Mouse (Mus musculus): Measurements from ENCODE around the gene Slc30a2. TPM values are rescaled to one million over a fixed set of nuclear protein-coding genes. Genes with fewer than 3 reads are reported as not detected.
A peak's percentile ranks its signal among the peaks of the same experiment; 100 is the strongest.

Slc30a2 gene
- polyA plus RNA-seq, 1 experiment from 2014 or later: 0.11 TPM

DNA sequence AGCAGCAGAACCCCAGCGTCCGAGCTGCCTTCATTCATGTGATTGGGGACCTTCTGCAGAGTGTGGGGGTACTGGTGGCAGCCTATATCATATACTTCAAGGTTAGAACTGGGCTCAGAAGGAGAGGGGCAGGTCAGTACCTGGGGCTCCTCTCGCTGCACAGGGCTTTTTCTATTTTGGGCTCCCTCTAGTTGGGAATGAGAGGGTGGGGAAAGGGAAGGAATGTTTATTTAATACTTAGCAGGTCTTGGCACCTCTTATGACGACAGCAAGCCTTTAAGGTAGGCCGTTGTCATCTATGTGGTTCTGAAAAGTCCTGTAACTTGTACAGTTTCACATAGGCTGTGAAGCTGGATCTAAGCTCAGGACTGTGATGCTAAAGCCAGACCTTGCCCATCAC lies 5.6 kb downstream of the Slc30a2 start:
- no peak overlapping the region for H3K9ac ChIP-seq
- H3K4me2 ChIP-seq: no peak overlapping the region
- no peaks in the 10 kb centered on the region for H3K36me3 ChIP-seq
- WGBS: 34% methylated on average over 5 of the region's 5 CpGs
- H3K4me3 ChIP-seq: no peak overlapping the region
- no peak for ATAC-seq (ENCODE audit: extremely low read depth, insufficient number of reproducible peaks, low FRiP score, low TSS enrichment)
- no peak overlapping the region for H3K27ac ChIP-seq (replicated peaks)
- H3K27me3 ChIP-seq (replicated peaks): peaks cover 38% of the 10 kb centered on the region
- H3K4me1 ChIP-seq: peaks cover 35% of the 10 kb centered on the region
- no peaks in the 10 kb centered on the region for H3K9me3 ChIP-seq

GRCm38 (mm10) chr4:134349829-134350228 lies 6.8 kb downstream of the Slc30a2 start:
- H3K4me1 ChIP-seq: peaks cover 44% of the 10 kb centered on the region
- H3K9ac ChIP-seq: no peak overlapping the region
- WGBS: 87% methylated on average over 7 of the region's 7 CpGs
- H3K27me3 ChIP-seq (replicated peaks): peaks cover 25% of the 10 kb centered on the region
- ATAC-seq (ENCODE audit: extremely low read depth, insufficient number of reproducible peaks, low FRiP score, low TSS enrichment): no peak
- H3K36me3 ChIP-seq: no peaks in the 10 kb centered on the region
- H3K27ac ChIP-seq (replicated peaks): no peak overlapping the region
- H3K4me2 ChIP-seq: no peak overlapping the region
- no peak overlapping the region for H3K4me3 ChIP-seq
- no peaks in the 10 kb centered on the region for H3K9me3 ChIP-seq

GRCm38 (mm10) chr4:134350641-134351040 lies 7.7 kb downstream of the Slc30a2 start:
- Histone ChIP-seq H3K4me3 (no peak overlapping the region), H3K4me2 (no peak overlapping the region), H3K27me3 (replicated peaks) (peaks cover 17% of the 10 kb centered on the region), H3K36me3 (no peaks in the 10 kb centered on the region), H3K9me3 (no peaks in the 10 kb centered on the region), H3K9ac (no peak overlapping the region), H3K27ac (replicated peaks) (no peak overlapping the region), H3K4me1 (peaks cover 52% of the 10 kb centered on the region)
- no peak for ATAC-seq (ENCODE audit: extremely low read depth, insufficient number of reproducible peaks, low FRiP score, low TSS enrichment)
- 78% methylated on average over 6 of the region's 6 CpGs for WGBS

DNA sequence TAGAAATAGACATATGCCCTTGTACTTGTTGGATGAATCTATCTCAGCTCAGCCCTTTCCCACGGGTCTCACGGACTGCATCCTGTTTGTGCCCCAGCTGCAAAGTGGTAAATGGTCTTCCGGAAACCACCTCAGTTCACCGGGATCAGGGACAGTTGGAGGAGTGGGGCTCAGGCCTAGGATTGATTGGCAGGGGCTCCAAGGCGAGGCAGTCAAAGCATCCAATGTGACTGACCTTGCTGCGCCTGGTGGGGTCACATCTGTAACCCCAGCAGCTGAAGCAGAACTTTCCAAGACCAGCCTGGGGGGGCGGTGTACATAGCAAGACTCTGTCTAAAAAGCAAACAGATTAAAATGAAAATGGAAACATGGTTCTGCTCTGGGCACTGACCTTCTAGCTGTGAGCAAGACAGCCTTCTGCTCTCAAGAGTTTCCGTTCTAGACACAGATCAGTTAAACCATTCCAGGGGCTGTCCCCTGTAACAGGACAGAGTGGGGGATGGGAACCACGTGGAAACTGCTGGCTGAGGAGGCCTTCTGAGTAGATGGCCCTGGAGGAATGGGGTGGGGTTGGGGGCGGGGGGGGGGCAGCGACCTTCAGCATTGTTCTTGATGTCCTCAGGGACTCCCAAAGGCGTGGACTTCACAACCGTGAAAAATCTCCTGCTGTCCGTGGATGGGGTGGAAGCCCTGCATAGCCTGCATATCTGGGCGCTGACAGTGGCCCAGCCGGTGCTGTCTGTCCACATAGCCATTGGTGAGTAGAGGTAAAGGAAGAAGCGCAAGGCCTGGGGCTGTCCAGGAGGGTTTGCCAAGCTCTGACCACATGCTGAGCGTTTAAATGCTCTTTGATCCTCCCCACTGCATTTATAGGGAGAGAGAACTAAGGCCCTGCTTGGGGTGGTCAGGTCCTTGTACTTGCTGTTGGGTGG lies 8.6 kb downstream of the Slc30a2 start:
- no peak overlapping the region for H3K4me3 ChIP-seq
- H3K4me1 ChIP-seq: peaks cover 61% of the 10 kb centered on the region
- 39% methylated on average over 18 of the region's 18 CpGs for WGBS
- H3K27ac ChIP-seq (replicated peaks): peak overlapping the region; percentile 58
- peaks cover 7% of the 10 kb centered on the region for H3K27me3 ChIP-seq (replicated peaks)
- H3K9ac ChIP-seq: peak overlapping the region; percentile 52
- no peaks in the 10 kb centered on the region for H3K9me3 ChIP-seq
- no peak overlapping the region for H3K4me2 ChIP-seq
- no peaks in the 10 kb centered on the region for H3K36me3 ChIP-seq
- ATAC-seq (ENCODE audit: extremely low read depth, insufficient number of reproducible peaks, low FRiP score, low TSS enrichment): no peak

DNA sequence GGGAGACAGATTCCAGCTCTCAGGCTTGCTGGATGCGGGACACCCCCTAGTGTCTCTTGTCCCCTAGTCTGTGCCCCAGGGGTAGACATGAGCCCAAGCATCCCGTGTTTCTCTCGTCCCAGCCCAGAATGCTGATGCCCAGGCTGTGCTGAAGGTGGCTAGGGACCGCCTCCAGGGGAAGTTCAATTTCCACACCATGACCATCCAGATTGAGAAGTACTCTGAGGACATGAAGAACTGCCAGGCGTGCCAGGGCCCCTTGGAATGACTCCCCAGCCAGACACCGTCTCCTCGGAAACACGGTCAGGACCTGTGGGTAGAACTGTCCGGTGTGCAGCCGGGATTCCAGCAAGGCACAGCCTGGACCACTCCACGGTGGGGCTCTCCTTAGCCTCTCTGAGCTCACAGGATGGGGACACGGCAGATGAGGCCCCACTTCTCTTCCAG lies 9.3 kb downstream of the Slc30a2 start:
- H3K4me2 ChIP-seq: no peak overlapping the region
- H3K36me3 ChIP-seq: no peaks in the 10 kb centered on the region
- no peaks in the 10 kb centered on the region for H3K9me3 ChIP-seq
- no peak for ATAC-seq (ENCODE audit: extremely low read depth, insufficient number of reproducible peaks, low FRiP score, low TSS enrichment)
- H3K9ac ChIP-seq: peak overlapping the region; percentile 52; the same call in 1 of the 2 replicates
- no peak overlapping the region for H3K27ac ChIP-seq (replicated peaks)
- WGBS: 66% methylated on average over 12 of the region's 12 CpGs
- peaks cover 4% of the 10 kb centered on the region for H3K27me3 ChIP-seq (replicated peaks)
- H3K4me1 ChIP-seq: peaks cover 67% of the 10 kb centered on the region
- H3K4me3 ChIP-seq: no peak overlapping the region

- Histone ChIP-seq H3K9ac (no peak overlapping the region), H3K27ac (replicated peaks) (no peak overlapping the region), H3K27me3 (replicated peaks) (peaks cover 9% of the 10 kb centered on the region), H3K4me1 (peaks cover 71% of the 10 kb centered on the region), H3K9me3 (no peaks in the 10 kb centered on the region), H3K4me3 (no peak overlapping the region), H3K4me2 (no peak overlapping the region), H3K36me3 (no peaks in the 10 kb centered on the region)
- no peak for ATAC-seq (ENCODE audit: extremely low read depth, insufficient number of reproducible peaks, low FRiP score, low TSS enrichment)
- WGBS: 77% methylated on average over 7 of the region's 7 CpGs
Observed at GRCm38 (mm10) chr4:134352929-134353328, 9.9 kb downstream of the Slc30a2 start.

DNA sequence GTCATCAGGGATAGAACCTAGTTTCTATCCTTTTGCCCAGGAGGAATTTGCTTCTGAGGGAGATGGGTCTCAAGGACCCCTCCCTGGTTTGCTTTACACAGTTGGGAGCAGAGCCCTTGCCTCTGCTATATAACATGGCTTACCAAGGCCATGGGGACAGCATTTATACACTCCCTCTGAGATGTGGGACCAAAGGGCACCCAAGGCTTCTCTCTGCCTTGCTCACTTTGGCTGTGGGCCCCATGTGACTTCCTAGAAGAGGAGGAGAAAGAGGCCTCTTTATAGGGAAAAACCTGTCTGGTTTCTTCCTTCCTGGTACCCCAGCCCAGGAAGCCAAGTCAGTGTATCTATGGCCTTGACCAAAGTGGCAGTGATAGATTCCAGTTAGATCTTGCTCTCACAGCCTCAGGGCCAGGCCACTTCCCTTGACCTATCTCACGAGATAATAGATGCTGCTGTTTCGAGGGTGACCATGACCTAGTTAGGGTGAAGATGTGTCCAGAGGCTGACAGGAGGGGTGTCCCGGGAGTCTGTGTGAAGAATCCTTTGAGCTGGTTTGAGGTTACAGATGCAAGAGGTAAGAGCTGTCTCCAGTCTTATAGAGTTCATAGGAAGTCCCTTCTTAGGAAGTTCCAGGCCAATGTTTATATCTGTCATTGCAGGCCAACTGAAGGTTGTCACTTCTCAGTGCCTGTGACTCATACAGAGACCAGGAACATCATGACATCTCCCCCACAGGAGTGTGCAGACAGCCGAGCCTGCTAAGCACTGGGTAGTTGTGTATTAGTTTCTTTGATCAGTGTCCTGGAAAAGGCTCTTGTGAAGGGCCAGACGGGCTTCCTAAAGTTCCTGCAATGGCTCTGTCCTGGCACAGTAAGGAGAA lies 10.8 kb downstream of the Slc30a2 start:
- H3K9me3 ChIP-seq: no peaks in the 10 kb centered on the region
- no peak overlapping the region for H3K4me3 ChIP-seq
- no peak overlapping the region for H3K27ac ChIP-seq (replicated peaks)
- H3K4me2 ChIP-seq: no peak overlapping the region
- WGBS: 46% methylated on average over 5 of the region's 5 CpGs
- peaks cover 15% of the 10 kb centered on the region for H3K27me3 ChIP-seq (replicated peaks)
- peaks cover 63% of the 10 kb centered on the region for H3K4me1 ChIP-seq
- no peaks in the 10 kb centered on the region for H3K36me3 ChIP-seq
- H3K9ac ChIP-seq: no peak overlapping the region
- ATAC-seq (ENCODE audit: extremely low read depth, insufficient number of reproducible peaks, low FRiP score, low TSS enrichment): no peak

GRCm38 (mm10) chr4:134355841-134356452 lies 13.0 kb downstream of the Slc30a2 start:
- Histone ChIP-seq H3K4me3 (no peak overlapping the region), H3K27ac (replicated peaks) (peak overlapping the region; percentile 79), H3K27me3 (replicated peaks) (peaks cover 15% of the 10 kb centered on the region), H3K9me3 (no peaks in the 10 kb centered on the region), H3K9ac (peak overlapping the region; percentile 58; the same call in 1 of the 2 replicates), H3K36me3 (no peaks in the 10 kb centered on the region), H3K4me2 (peak overlapping the region; percentile 39), H3K4me1 (peaks cover 65% of the 10 kb centered on the region)
- ATAC-seq (ENCODE audit: extremely low read depth, insufficient number of reproducible peaks, low FRiP score, low TSS enrichment): peak; percentile 40; the same call in 1 of the 2 replicates
- WGBS: 21% methylated on average over 16 of the region's 16 CpGs

DNA sequence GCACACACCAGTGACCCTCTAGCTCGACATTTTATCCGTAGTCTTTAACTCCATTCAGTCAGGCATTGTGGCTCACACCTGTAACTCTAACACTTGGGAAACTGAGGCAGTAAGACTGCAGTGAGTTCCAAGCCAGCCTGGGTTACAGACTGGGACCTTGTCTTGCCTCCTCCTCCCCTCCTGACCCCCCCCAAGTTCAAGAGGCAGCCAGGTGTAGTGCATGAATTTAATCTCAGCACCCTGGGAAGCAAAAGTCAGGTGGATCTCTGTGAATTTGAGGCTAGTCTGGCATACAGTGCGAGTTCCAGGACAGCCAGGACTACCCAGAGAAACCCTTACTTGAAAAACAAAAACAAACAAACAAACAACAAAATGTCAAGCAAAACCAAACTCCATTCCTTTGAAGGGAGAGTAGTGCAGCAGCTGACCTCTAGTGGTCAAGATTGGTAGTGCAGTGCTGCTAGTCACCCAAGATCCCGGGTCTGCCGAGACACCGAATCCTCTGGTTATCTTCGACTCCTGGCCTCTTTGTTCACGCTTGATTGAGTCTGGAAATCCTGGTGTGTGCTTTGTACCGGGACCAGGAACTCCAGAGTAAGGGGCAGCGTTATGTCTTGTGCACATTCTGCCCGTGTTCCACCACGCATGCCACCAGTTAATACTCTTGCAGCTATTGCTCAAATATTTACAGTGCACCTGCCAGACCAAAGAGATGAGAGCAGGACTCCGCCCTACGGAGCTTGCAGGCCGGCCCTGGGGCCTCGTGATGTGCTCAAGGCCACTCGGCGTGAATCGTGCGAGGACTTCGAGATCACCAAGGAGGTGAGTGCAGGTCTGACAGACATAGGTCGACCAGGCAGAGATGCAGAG lies 13.8 kb downstream of the Slc30a2 start:
- peak overlapping the region; percentile 58; the same call in 1 of the 2 replicates for H3K9ac ChIP-seq
- no peak for ATAC-seq (ENCODE audit: extremely low read depth, insufficient number of reproducible peaks, low FRiP score, low TSS enrichment)
- H3K4me3 ChIP-seq: 0 out of 2 replicates have a peak overlapping the region, but pooled peaks have one; percentile 17
- H3K4me1 ChIP-seq: peaks cover 64% of the 10 kb centered on the region
- H3K4me2 ChIP-seq: peak overlapping the region; percentile 51
- no peaks in the 10 kb centered on the region for H3K9me3 ChIP-seq
- peaks cover 15% of the 10 kb centered on the region for H3K27me3 ChIP-seq (replicated peaks)
- H3K36me3 ChIP-seq: no peaks in the 10 kb centered on the region
- peak overlapping the region; percentile 79 for H3K27ac ChIP-seq (replicated peaks)
- 20% methylated on average over 22 of the region's 22 CpGs for WGBS

- Histone ChIP-seq H3K4me1 (peaks cover 63% of the 10 kb centered on the region), H3K9ac (no peak overlapping the region; the same call in 1 of the 2 replicates), H3K4me3 (no peak overlapping the region), H3K27me3 (replicated peaks) (peaks cover 15% of the 10 kb centered on the region), H3K27ac (replicated peaks) (no peak overlapping the region), H3K9me3 (no peaks in the 10 kb centered on the region), H3K4me2 (peak overlapping the region; percentile 51), H3K36me3 (no peaks in the 10 kb centered on the region)
- no peak for ATAC-seq (ENCODE audit: extremely low read depth, insufficient number of reproducible peaks, low FRiP score, low TSS enrichment)
- 45% methylated on average over 17 of the region's 17 CpGs for WGBS
Observed at GRCm38 (mm10) chr4:134357461-134357771, 14.4 kb downstream of the Slc30a2 start.

Data from heart, embryonic 13.5 days (tissue).